Mouse (Mus musculus): ENCODE measurements around the gene Tlr9. TPM values are rescaled to one million over a fixed set of nuclear protein-coding genes. Genes with fewer than 3 reads are reported as not detected.

Tlr9 gene
- polyA plus RNA-seq, 1 experiment from 2014 or later: 0.16 TPM

DNA sequence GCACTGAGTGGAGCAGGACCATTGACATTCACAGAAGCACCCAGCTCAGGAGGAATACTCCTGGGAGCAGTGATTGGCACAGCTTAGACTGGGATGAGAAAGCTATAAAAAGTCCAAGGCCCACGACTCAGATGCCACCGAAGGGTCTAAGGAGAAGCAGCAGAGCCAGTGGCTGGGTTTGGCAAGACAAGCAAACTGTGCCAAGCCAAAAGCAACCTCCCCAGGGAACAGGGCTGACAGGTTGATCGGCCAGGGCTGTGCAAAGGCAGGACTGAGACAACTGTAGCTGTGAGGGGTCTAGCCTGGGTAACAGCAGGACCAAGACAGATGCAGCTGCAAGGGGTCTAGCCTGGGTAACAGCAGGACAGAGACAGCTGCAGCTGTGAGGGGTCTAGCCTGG lies 10.6 kb downstream of the Tlr9 start:
- Histone ChIP-seq H3K4me3 (ENCODE audit: low read depth, low read length) (no peak overlapping the region), H3K27me3 (ENCODE audit: insufficient read depth, low read length) (no peaks in the 10 kb centered on the region), H3K4me2 (ENCODE audit: low read depth, low read length) (no peak overlapping the region), H3K4me1 (ENCODE audit: insufficient read depth) (peaks cover 6% of the 10 kb centered on the region), H3K27ac (ENCODE audit: low read depth) (no peak overlapping the region), H3K36me3 (replicated peaks; ENCODE audit: insufficient read depth, low read length) (peaks cover 50% of the 10 kb centered on the region), H3K9me3 (ENCODE audit: low read length) (no peaks in the 10 kb centered on the region), H3K9ac (replicated peaks) (no peak overlapping the region)
- no peak for DNase-seq
- TF ChIP-seq CTCF (IDR thresholded peaks at IDR 0.05; ENCODE audit: low read depth) (no peak), EP300 (IDR thresholded peaks at IDR 0.05; ENCODE audit: low read depth) (no peak)
- 78% methylated on average over 3 of the region's 3 CpGs for WGBS (ENCODE audit: insufficient replicate concordance)
- ATAC-seq: no peak

DNA sequence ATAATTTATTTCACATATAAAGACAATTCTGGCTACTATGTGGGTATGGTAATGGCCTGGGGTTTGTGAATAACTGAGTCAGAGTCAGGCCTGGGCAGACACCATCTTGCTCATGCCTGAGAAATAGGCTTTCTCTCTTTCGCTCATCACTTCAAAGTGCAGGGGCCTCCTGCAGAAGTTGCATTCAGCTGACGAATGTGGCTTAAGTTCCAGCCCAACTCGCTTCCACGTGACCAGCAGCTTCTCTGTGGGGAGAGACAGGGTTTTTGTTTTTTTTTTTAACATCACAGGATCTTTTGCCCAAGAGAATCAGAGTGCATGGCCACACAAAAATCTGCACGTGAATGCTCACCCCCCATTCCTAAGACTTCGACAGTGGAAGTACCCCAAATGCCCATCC lies 11.6 kb downstream of the Tlr9 start:
- Histone ChIP-seq H3K4me2 (ENCODE audit: low read depth, low read length) (no peak overlapping the region), H3K27me3 (ENCODE audit: insufficient read depth, low read length) (no peaks in the 10 kb centered on the region), H3K4me3 (ENCODE audit: low read depth, low read length) (no peak overlapping the region), H3K9me3 (ENCODE audit: low read length) (no peaks in the 10 kb centered on the region), H3K4me1 (ENCODE audit: insufficient read depth) (peaks cover 6% of the 10 kb centered on the region), H3K36me3 (replicated peaks; ENCODE audit: insufficient read depth, low read length) (peaks cover 60% of the 10 kb centered on the region), H3K27ac (ENCODE audit: low read depth) (no peak overlapping the region), H3K9ac (replicated peaks) (no peak overlapping the region)
- TF ChIP-seq EP300 (IDR thresholded peaks at IDR 0.05; ENCODE audit: low read depth): no peak
- TF ChIP-seq CTCF (IDR thresholded peaks at IDR 0.05; ENCODE audit: low read depth): no peak
- 79% methylated on average over 6 of the region's 6 CpGs for WGBS (ENCODE audit: insufficient replicate concordance)
- DNase-seq (no peak), ATAC-seq (no peak)

DNA sequence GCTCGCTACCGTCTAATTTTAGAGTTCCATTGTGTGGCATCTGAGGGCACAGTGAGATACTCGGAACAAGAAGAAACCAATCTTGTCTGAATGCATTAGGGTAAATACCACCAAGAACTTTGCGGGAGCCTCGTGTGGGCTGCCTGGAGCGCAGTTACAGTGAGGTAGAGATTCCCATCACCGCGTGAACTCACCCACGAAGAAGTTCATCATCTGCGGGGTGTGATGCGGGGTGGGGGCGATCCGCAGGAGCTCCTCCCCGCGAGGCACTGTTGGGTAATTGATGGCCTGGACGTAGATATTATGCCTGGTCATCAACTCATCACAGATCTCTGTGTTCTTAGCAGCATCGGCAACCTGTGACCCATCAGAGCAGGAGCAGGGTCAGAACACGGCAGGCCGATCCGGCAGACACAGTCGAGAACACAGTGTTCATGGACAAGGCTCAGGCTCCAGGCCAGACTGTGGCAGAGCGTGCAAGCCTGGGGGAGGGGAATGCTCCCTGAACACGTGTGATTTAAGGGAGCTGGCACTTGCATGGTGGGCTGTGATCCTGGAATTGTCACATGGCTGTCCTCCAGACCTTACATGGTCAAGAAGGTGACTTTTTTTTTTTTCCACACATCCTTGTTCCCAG lies 12.9 kb downstream of the Tlr9 start:
- no peak overlapping the region for H3K4me2 ChIP-seq (ENCODE audit: low read depth, low read length)
- 78% methylated on average over 23 of the region's 23 CpGs for WGBS (ENCODE audit: insufficient replicate concordance)
- H3K9me3 ChIP-seq (ENCODE audit: low read length): no peaks in the 10 kb centered on the region
- DNase-seq (no peak), ATAC-seq (peak; percentile 83)
- no peaks in the 10 kb centered on the region for H3K27me3 ChIP-seq (ENCODE audit: insufficient read depth, low read length)
- H3K4me3 ChIP-seq (ENCODE audit: low read depth, low read length): no peak overlapping the region
- H3K27ac ChIP-seq (ENCODE audit: low read depth): 0 out of 2 replicates have a peak overlapping the region, but pooled peaks have one; percentile 11
- H3K9ac ChIP-seq (replicated peaks): peak overlapping the region; percentile 21; the same call in 1 of the 2 replicates
- peaks cover 71% of the 10 kb centered on the region for H3K36me3 ChIP-seq (replicated peaks; ENCODE audit: insufficient read depth, low read length)
- no peak for TF ChIP-seq CTCF (IDR thresholded peaks at IDR 0.05; ENCODE audit: low read depth)
- TF ChIP-seq EP300 (IDR thresholded peaks at IDR 0.05; ENCODE audit: low read depth): no peak
- peaks cover 5% of the 10 kb centered on the region for H3K4me1 ChIP-seq (ENCODE audit: insufficient read depth)

- H3K36me3 ChIP-seq (replicated peaks; ENCODE audit: insufficient read depth, low read length): peaks cover 79% of the 10 kb centered on the region
- 81% methylated on average over 23 of the region's 23 CpGs for WGBS (ENCODE audit: insufficient replicate concordance)
- no peaks in the 10 kb centered on the region for H3K27me3 ChIP-seq (ENCODE audit: insufficient read depth, low read length)
- H3K9ac ChIP-seq (replicated peaks): no peak overlapping the region
- H3K9me3 ChIP-seq (ENCODE audit: low read length): no peaks in the 10 kb centered on the region
- H3K4me3 ChIP-seq (ENCODE audit: low read depth, low read length): no peak overlapping the region
- no peak overlapping the region for H3K4me2 ChIP-seq (ENCODE audit: low read depth, low read length)
- DNase-seq: no peak
- 0 out of 2 replicates have a peak overlapping the region, but pooled peaks have one; percentile 22 for H3K27ac ChIP-seq (ENCODE audit: low read depth)
- peaks cover 3% of the 10 kb centered on the region for H3K4me1 ChIP-seq (ENCODE audit: insufficient read depth)
- no peak for TF ChIP-seq EP300 (IDR thresholded peaks at IDR 0.05; ENCODE audit: low read depth)
- TF ChIP-seq CTCF (IDR thresholded peaks at IDR 0.05; ENCODE audit: low read depth): no peak
- ATAC-seq: peak; percentile 62
These were observed 13.9 kb downstream of the Tlr9 start for GRCm38 (mm10) chr9:106236156-106236817.

DNA sequence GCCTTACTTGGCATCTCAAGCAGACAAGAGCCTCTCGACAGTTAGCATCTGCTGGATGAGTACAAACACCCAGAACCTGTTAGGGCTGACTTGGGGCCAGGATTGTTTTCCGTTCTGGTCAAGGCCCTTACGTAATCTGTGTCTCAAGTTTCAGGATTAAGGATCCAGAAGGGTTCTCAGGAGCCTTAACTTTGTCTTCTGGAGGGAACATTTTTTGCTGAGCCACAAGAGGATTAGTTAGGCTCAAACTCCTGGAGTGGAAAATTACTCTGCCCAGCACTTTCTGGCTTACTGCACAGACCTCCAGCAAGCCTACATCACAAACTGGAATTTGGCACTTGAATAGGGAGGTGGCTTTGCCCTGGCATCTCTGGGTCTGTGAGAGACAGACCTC lies 14.4 kb downstream of the Tlr9 start:
- WGBS (ENCODE audit: insufficient replicate concordance): 81% methylated on average over 3 of the region's 3 CpGs
- H3K36me3 ChIP-seq (replicated peaks; ENCODE audit: insufficient read depth, low read length): peaks cover 84% of the 10 kb centered on the region
- no peak for ATAC-seq
- H3K27ac ChIP-seq (ENCODE audit: low read depth): peak overlapping the region; percentile 22; the same call in 1 of the 2 replicates
- DNase-seq: no peak
- H3K27me3 ChIP-seq (ENCODE audit: insufficient read depth, low read length): no peaks in the 10 kb centered on the region
- H3K9ac ChIP-seq (replicated peaks): no peak overlapping the region
- no peak overlapping the region for H3K4me3 ChIP-seq (ENCODE audit: low read depth, low read length)
- TF ChIP-seq EP300 (IDR thresholded peaks at IDR 0.05; ENCODE audit: low read depth): no peak
- TF ChIP-seq CTCF (IDR thresholded peaks at IDR 0.05; ENCODE audit: low read depth): no peak
- H3K4me1 ChIP-seq (ENCODE audit: insufficient read depth): peaks cover 3% of the 10 kb centered on the region
- H3K4me2 ChIP-seq (ENCODE audit: low read depth, low read length): no peak overlapping the region
- H3K9me3 ChIP-seq (ENCODE audit: low read length): no peaks in the 10 kb centered on the region

GRCm38 (mm10) chr9:106237401-106237800 lies 15.0 kb downstream of the Tlr9 start:
- TF ChIP-seq CTCF (IDR thresholded peaks at IDR 0.05; ENCODE audit: low read depth) (no peak), EP300 (IDR thresholded peaks at IDR 0.05; ENCODE audit: low read depth) (no peak)
- H3K4me2 ChIP-seq (ENCODE audit: low read depth, low read length): no peak overlapping the region
- no peaks in the 10 kb centered on the region for H3K9me3 ChIP-seq (ENCODE audit: low read length)
- WGBS (ENCODE audit: insufficient replicate concordance): 79% methylated on average over 8 of the region's 8 CpGs
- H3K27ac ChIP-seq (ENCODE audit: low read depth): no peak overlapping the region
- no peaks in the 10 kb centered on the region for H3K27me3 ChIP-seq (ENCODE audit: insufficient read depth, low read length)
- no peak for DNase-seq
- no peak overlapping the region for H3K9ac ChIP-seq (replicated peaks)
- ATAC-seq: no peak
- H3K36me3 ChIP-seq (replicated peaks; ENCODE audit: insufficient read depth, low read length): peaks cover 90% of the 10 kb centered on the region
- no peak overlapping the region for H3K4me3 ChIP-seq (ENCODE audit: low read depth, low read length)
- peaks cover 3% of the 10 kb centered on the region for H3K4me1 ChIP-seq (ENCODE audit: insufficient read depth)

All from liver, postnatal 0 days (tissue).